Mouse (Mus musculus) limb, embryonic 10.5 days (tissue): Measurements from ENCODE around the gene Thy1. TPM values are rescaled to one million over a fixed set of nuclear protein-coding genes. Genes with fewer than 3 reads are reported as not detected.

Experiments used
- DNase-seq: peaks from one replicate; pipeline ENCODE4 v3.0.0-alpha.2; 2017; ENCODE audit warnings: low spot score
- H3K27ac ChIP-seq: fragments of 300-500 bp; sonication (generic); 2 replicates; pipeline ENCODE4 v1.5.1; 2016; ENCODE audit warnings: mild to moderate bottlenecking
- H3K27me3 ChIP-seq: fragments of 300-500 bp; sonication (generic); 2 replicates; pipeline ENCODE4 v1.6.1; 2016; ENCODE audit warnings: low read depth, mild to moderate bottlenecking; ENCODE audit not compliant: poor library complexity, severe bottlenecking
- H3K36me3 ChIP-seq: fragments of 300-500 bp; sonication (generic); 2 replicates; pipeline ENCODE4 v1.6.1; 2016; ENCODE audit warnings: mild to moderate bottlenecking, moderate library complexity
- H3K4me1 ChIP-seq: fragments of 300-500 bp; sonication (generic); 2 replicates; pipeline ENCODE4 v1.6.1; 2016
- H3K4me3 ChIP-seq: fragments of 300-500 bp; sonication (generic); 2 replicates; pipeline ENCODE4 v1.5.1; 2016; ENCODE audit warnings: mild to moderate bottlenecking, moderate library complexity
- H3K9me3 ChIP-seq: fragments of 300-500 bp; sonication (generic); replicated peaks from 2 replicates; pipeline ENCODE4 v1.6.1; 2016; ENCODE audit warnings: mild to moderate bottlenecking
- whole genome bisulfite sequencing: fragments of 180-500 bp; shearing (Covaris S2); methylation state at CpG from one replicate; pipeline ENCODE4 v1.1.7; 2016; 5-methylcytosine and 5-hydroxymethylcytosine counted together
- polyA plus RNA-seq: library from polyadenylated mRNA; unstranded; fragments of >200 nt; fragmentation: Nextera tagmentation; extraction: Ambion mirVana; gene quantifications from 2 replicates; pipeline ENCODE4 v1.2.1, GENCODE M21; 2016

Gene Thy1
- polyA plus RNA-seq, 1 experiment from 2014 or later: 0.21 TPM

DNA sequence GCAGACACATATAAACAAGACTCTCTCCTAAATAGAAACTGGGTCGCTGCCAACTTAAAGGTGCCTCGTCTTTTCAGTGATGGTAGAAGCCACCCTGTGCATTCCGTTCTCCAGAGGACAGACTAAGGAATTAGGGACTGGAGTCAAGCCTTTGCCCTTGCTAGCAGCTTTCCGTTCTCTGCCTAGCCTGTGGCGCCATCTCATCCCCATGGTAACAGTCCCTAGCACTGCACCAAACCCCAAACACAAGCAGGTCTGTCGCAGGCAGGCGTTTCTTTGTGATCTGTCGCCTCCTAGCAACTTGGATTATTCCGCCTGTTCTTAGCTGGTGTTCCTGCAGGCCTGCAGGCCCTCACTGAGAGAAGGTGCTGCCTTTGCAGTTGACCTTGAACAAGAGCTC lies 53.4 kb downstream of the Thy1 start:
- Histone ChIP-seq H3K27me3 (no peaks in the 10 kb centered on the region), H3K36me3 (peaks cover 28% of the 10 kb centered on the region), H3K27ac (no peak overlapping the region), H3K4me3 (no peak overlapping the region), H3K9me3 (no peaks in the 10 kb centered on the region), H3K4me1 (peaks cover 13% of the 10 kb centered on the region)
- 38% methylated on average over 9 of the region's 9 CpGs for WGBS
- no peak for DNase-seq

Other genes starting within 250 kb of the Thy1 start
- gene Usp2, start 23.6 kb downstream of the Thy1 start, polyA plus RNA-seq: 8.9 and 10.7 TPM in 2 replicates
- 0.13 and 0.14 TPM in 2 replicates for gene Mfrp, start 58.3 kb downstream of the Thy1 start, polyA plus RNA-seq
- gene C1qtnf5, start 63.9 kb downstream of the Thy1 start, polyA plus RNA-seq: 0.24 TPM in 1 of 2 replicates, not detected in the other
- gene Gm49380, start 70.1 kb downstream of the Thy1 start, polyA plus RNA-seq: 0.10 and 0.35 TPM in 2 replicates
- gene Rnf26, start 70.1 kb downstream of the Thy1 start, polyA plus RNA-seq: 88.1 and 97.0 TPM in 2 replicates
- gene Mcam, start 91.1 kb downstream of the Thy1 start, polyA plus RNA-seq: 9.8 and 10.1 TPM in 2 replicates
- 19.6 and 23.9 TPM in 2 replicates for gene Cbl, start 190.7 kb downstream of the Thy1 start, polyA plus RNA-seq
- gene Ccdc153, start 197.3 kb downstream of the Thy1 start, polyA plus RNA-seq: not detected in 2 replicates
- 0.13 TPM in 1 of 2 replicates, not detected in the other for gene Pdzd3, start 208.1 kb downstream of the Thy1 start, polyA plus RNA-seq
- 2.1 and 3.3 TPM in 2 replicates for gene Nlrx1, start 225.2 kb downstream of the Thy1 start, polyA plus RNA-seq
- gene Abcg4, start 245.2 kb downstream of the Thy1 start, polyA plus RNA-seq: 1.9 and 4.6 TPM in 2 replicates